Mouse (Mus musculus): ENCODE measurements around the gene Tma7. TPM values are rescaled to one million over a fixed set of nuclear protein-coding genes. Genes with fewer than 3 reads are reported as not detected.

Gene Tma7
- total and polyA plus RNA-seq, 3 experiments = 366 to 400 TPM; not detected in 1

DNA sequence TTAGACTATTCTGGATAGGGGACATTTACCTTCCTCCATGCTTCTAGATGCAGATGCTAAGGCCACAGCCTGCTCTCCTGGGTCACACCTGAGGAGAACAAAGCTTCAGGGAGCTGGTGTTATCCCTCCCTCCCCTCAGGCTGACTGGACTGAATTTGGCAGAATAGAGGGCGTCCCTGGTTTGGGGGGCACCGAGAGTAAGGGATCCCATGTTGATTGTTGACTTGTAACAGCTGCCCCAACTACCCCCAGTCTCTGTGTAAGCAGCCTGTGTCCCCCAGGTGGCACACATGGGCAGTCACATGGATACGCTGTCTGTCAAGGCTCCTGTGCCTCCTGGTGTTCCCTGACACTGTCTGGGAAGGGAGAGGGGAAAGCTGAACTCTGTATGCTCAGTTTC lies 54.0 kb downstream of the Tma7 start:
- Histone ChIP-seq H3K9me3 (replicated peaks; ENCODE audit: insufficient read depth, low read length) (no peaks in the 10 kb centered on the region), H3K36me3 (ENCODE audit: control insufficient read depth in 1 of 2, insufficient read depth in 2 of 2, low read length in 2 of 2) (peaks cover 0 to 7% of the 10 kb centered on the region in 2 experiments; a peak in 2 of 4 replicates), H3K79me2 (ENCODE audit: control insufficient read depth, insufficient read depth, low read length, poor library complexity) (no peaks in the 10 kb centered on the region), H3K27me3 (ENCODE audit: control insufficient read depth in 1 of 2, insufficient read depth in 2 of 2, low read length in 2 of 2) (no peaks in the 10 kb centered on the region), H3K4me1 (ENCODE audit: control insufficient read depth in 1 of 2, insufficient read depth in 2 of 2, low read length in 2 of 2) (peaks cover 5 to 11% of the 10 kb centered on the region in 2 experiments), H3K4me3 (ENCODE audit: control insufficient read depth in 1 of 2, insufficient read depth in 1 of 2, low read depth in 2 of 2, low read length in 2 of 2) (no peak overlapping the region), H3K27ac (ENCODE audit: control insufficient read depth, low read depth, low read length) (no peak overlapping the region), H3K9ac (ENCODE audit: control insufficient read depth, low read depth, low read length, poor library complexity, severe bottlenecking) (no peak overlapping the region)
- DNase-seq (ENCODE audit: low read depth, low spot score) = no peak
- TF ChIP-seq POLR2AphosphoS5 (IDR thresholded peaks at IDR 0.05; ENCODE audit: borderline replicate concordance, low read depth, low read length) (no peak), TCF12 (IDR thresholded peaks at IDR 0.05; ENCODE audit: low read depth, low read length) (no peak), ZNF384 (IDR thresholded peaks at IDR 0.05; ENCODE audit: low read depth, low read length) (no peak), ZMIZ1 (IDR thresholded peaks at IDR 0.05; ENCODE audit: low read depth, low read length) (no peak), SMC3 (IDR thresholded peaks at IDR 0.05; ENCODE audit: low read depth, low read length) (no peak), TBP (IDR thresholded peaks at IDR 0.05; ENCODE audit: low read depth, low read length) (no peak), RAD21 (IDR thresholded peaks at IDR 0.05; ENCODE audit: low read depth, low read length) (no peak), UBTF (IDR thresholded peaks at IDR 0.05; ENCODE audit: borderline replicate concordance, insufficient read depth, low read depth, low read length) (no peak), NRF1 (IDR thresholded peaks at IDR 0.05; ENCODE audit: insufficient read depth, low read depth, low read length, poor library complexity, severe bottlenecking) (no peak), JUND (IDR thresholded peaks at IDR 0.05; ENCODE audit: low read depth, low read length) (no peak), POLR2AphosphoS2 (IDR thresholded peaks at IDR 0.05; ENCODE audit: low read length) (no peak), USF1 (IDR thresholded peaks at IDR 0.05; ENCODE audit: low read depth, low read length) (no peak), CHD1 (IDR thresholded peaks at IDR 0.05; ENCODE audit: low read depth, low read length) (no peak), TAL1 (IDR thresholded peaks at IDR 0.05; ENCODE audit: low read length) (no peak), EP300 (IDR thresholded peaks at IDR 0.05; ENCODE audit: low read depth in 1 of 2, low read length in 2 of 2) (no peak), POLR2A (IDR thresholded peaks at IDR 0.05; ENCODE audit: control insufficient read depth in 1 of 2, insufficient read depth in 1 of 2, low read depth in 1 of 2, low read length in 2 of 2, poor library complexity in 1 of 2) (no peak), CTCF (IDR thresholded peaks at IDR 0.05 in 2 of 3, conservative IDR thresholded peaks at IDR 0.05 in 1 of 3; ENCODE audit: control insufficient read depth in 1 of 3, insufficient read depth in 1 of 3, low read depth in 2 of 3, low read length in 3 of 3, poor library complexity in 1 of 3, severe bottlenecking in 1 of 3) (no peak)

DNA sequence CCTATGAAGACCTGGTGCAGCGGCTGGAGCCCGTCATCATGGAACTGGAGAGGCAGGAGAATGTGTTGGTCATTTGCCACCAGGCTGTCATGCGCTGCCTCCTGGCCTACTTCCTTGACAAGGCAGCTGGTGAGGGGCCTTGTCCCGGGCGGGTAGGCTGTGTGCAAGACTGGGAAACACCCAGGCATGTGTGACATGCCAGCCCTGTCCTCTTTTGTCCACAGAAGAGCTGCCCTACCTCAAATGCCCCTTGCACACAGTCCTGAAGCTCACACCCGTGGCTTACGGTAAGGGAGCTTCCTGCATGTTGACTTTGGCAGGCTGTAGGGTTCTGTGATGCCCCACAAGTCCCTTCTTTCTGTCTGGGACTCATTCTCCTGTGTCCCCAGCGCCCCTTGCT lies 54.9 kb downstream of the Tma7 start:
- Histone ChIP-seq H3K79me2 (ENCODE audit: control insufficient read depth, insufficient read depth, low read length, poor library complexity) (no peaks in the 10 kb centered on the region), H3K27me3 (ENCODE audit: control insufficient read depth in 1 of 2, insufficient read depth in 2 of 2, low read length in 2 of 2) (no peaks in the 10 kb centered on the region), H3K4me1 (ENCODE audit: control insufficient read depth in 1 of 2, insufficient read depth in 2 of 2, low read length in 2 of 2) (peaks cover 3 to 5% of the 10 kb centered on the region in 2 experiments), H3K9ac (ENCODE audit: control insufficient read depth, low read depth, low read length, poor library complexity, severe bottlenecking) (no peak overlapping the region), H3K27ac (ENCODE audit: control insufficient read depth, low read depth, low read length) (no peak overlapping the region), H3K36me3 (ENCODE audit: control insufficient read depth in 1 of 2, insufficient read depth in 2 of 2, low read length in 2 of 2) (peaks cover 0 to 3% of the 10 kb centered on the region in 2 experiments; a peak in 1 of 4 replicates), H3K4me3 (ENCODE audit: control insufficient read depth in 1 of 2, insufficient read depth in 1 of 2, low read depth in 2 of 2, low read length in 2 of 2) (no peak overlapping the region), H3K9me3 (replicated peaks; ENCODE audit: insufficient read depth, low read length) (no peaks in the 10 kb centered on the region)
- DNase-seq (ENCODE audit: low read depth, low spot score) = no peak
- TF ChIP-seq CHD1 (IDR thresholded peaks at IDR 0.05; ENCODE audit: low read depth, low read length) = no peak
- no peak for TF ChIP-seq CHD2 (IDR thresholded peaks at IDR 0.05; ENCODE audit: low read length)
- TF ChIP-seq ZKSCAN1 (IDR thresholded peaks at IDR 0.05; ENCODE audit: low read depth, low read length) = no peak
- TF ChIP-seq TAL1 (IDR thresholded peaks at IDR 0.05; ENCODE audit: low read length) = no peak
- no peak for TF ChIP-seq POLR2AphosphoS5 (IDR thresholded peaks at IDR 0.05; ENCODE audit: borderline replicate concordance, low read depth, low read length)
- no peak for TF ChIP-seq USF2 (IDR thresholded peaks at IDR 0.05; ENCODE audit: borderline replicate concordance in 1 of 2, insufficient read depth in 1 of 2, low read depth in 1 of 2, low read length in 2 of 2)
- TF ChIP-seq EP300 (IDR thresholded peaks at IDR 0.05; ENCODE audit: low read depth in 1 of 2, low read length in 2 of 2) = no peak
- no peak for TF ChIP-seq ZMIZ1 (IDR thresholded peaks at IDR 0.05; ENCODE audit: low read depth, low read length)
- TF ChIP-seq GABPA (IDR thresholded peaks at IDR 0.05; ENCODE audit: low read depth, low read length) = no peak
- no peak for TF ChIP-seq USF1 (IDR thresholded peaks at IDR 0.05; ENCODE audit: low read depth, low read length)
- no peak for TF ChIP-seq JUND (IDR thresholded peaks at IDR 0.05; ENCODE audit: low read depth, low read length)
- TF ChIP-seq NRF1 (IDR thresholded peaks at IDR 0.05; ENCODE audit: insufficient read depth, low read depth, low read length, poor library complexity, severe bottlenecking) = no peak
- no peak for TF ChIP-seq RCOR1 (IDR thresholded peaks at IDR 0.05; ENCODE audit: low read depth, low read length)
- no peak for TF ChIP-seq MEF2A (IDR thresholded peaks at IDR 0.05; ENCODE audit: extremely low read depth, insufficient replicate concordance, low read depth, low read length, poor library complexity, severe bottlenecking)
- TF ChIP-seq MAFK (IDR thresholded peaks at IDR 0.05; ENCODE audit: borderline replicate concordance, low read depth, low read length) = no peak
- TF ChIP-seq CTCF (IDR thresholded peaks at IDR 0.05 in 2 of 3, conservative IDR thresholded peaks at IDR 0.05 in 1 of 3; ENCODE audit: control insufficient read depth in 1 of 3, insufficient read depth in 1 of 3, low read depth in 2 of 3, low read length in 3 of 3, poor library complexity in 1 of 3, severe bottlenecking in 1 of 3) = no peak
- no peak for TF ChIP-seq GATA1 (IDR thresholded peaks at IDR 0.05; ENCODE audit: low read depth, low read length)

Measured in MEL (cell line).